Mouse (Mus musculus) ovary, adult 18-20 months (tissue): ENCODE measurements at regions not wholly inside any gene's neighbourhood (a gene's known extent, or its start where the extent isn't known, plus 50 kb on each side); places are given as distances from the start of the nearest gene placed in this dataset.

Experiments
- DNase-seq: peaks from one replicate; pipeline ENCODE4 v3.0.0; 2022; ENCODE audit warnings: low spot score, mixed read lengths

GRCm38 (mm10) chr14:62002131-62002530 is 290.3 kb upstream of the Rnaseh2b start:
- no peak for DNase-seq

GRCm38 (mm10) chr14:62003013-62003781 is 289.2 kb upstream of the Rnaseh2b start:
- peak; percentile 19 for DNase-seq

GRCm38 (mm10) chr14:62003797-62004196 is 288.6 kb upstream of the Rnaseh2b start:
- DNase-seq, result no peak

GRCm38 (mm10) chr14:62008707-62009106 is 283.7 kb upstream of the Rnaseh2b start:
- DNase-seq, result no peak

- no peak for DNase-seq
Measured at GRCm38 (mm10) chr14:62018804-62019203, 273.6 kb upstream of the Rnaseh2b start.

- DNase-seq, result no peak
Measured at GRCm38 (mm10) chr14:62020996-62021395, 271.4 kb upstream of the Rnaseh2b start.

GRCm38 (mm10) chr14:62022193-62022592 is 270.2 kb upstream of the Rnaseh2b start:
- no peak for DNase-seq

- no peak for DNase-seq
Measured at GRCm38 (mm10) chr14:62023022-62023421, 269.4 kb upstream of the Rnaseh2b start.

- no peak for DNase-seq
Measured at GRCm38 (mm10) chr14:62027751-62028279, 264.6 kb upstream of the Rnaseh2b start.

GRCm38 (mm10) chr14:62030059-62030458 is 262.3 kb upstream of the Rnaseh2b start:
- no peak for DNase-seq

GRCm38 (mm10) chr14:62033661-62034060 is 258.7 kb upstream of the Rnaseh2b start:
- DNase-seq, result no peak

GRCm38 (mm10) chr14:62034664-62035063 is 257.7 kb upstream of the Rnaseh2b start:
- DNase-seq, result no peak

GRCm38 (mm10) chr14:62035416-62035815 is 257.0 kb upstream of the Rnaseh2b start:
- no peak for DNase-seq

GRCm38 (mm10) chr14:62037514-62037913 is 254.9 kb upstream of the Rnaseh2b start:
- no peak for DNase-seq

- no peak for DNase-seq
Measured at GRCm38 (mm10) chr14:62037917-62038316, 254.5 kb upstream of the Rnaseh2b start.

- DNase-seq, result no peak
Measured at GRCm38 (mm10) chr14:62042305-62043116, 249.9 kb upstream of the Rnaseh2b start.

GRCm38 (mm10) chr14:62043117-62043422 is 249.3 kb upstream of the Rnaseh2b start:
- no peak for DNase-seq

- no peak for DNase-seq
Measured at GRCm38 (mm10) chr14:62050941-62051340, 241.4 kb upstream of the Rnaseh2b start.

- DNase-seq, result no peak
Measured at GRCm38 (mm10) chr14:62051923-62052322, 240.5 kb upstream of the Rnaseh2b start.

GRCm38 (mm10) chr14:62053004-62053403 is 239.4 kb upstream of the Rnaseh2b start:
- no peak for DNase-seq

GRCm38 (mm10) chr14:62057096-62057495 is 235.3 kb upstream of the Rnaseh2b start:
- DNase-seq, result peak; percentile 56

- no peak for DNase-seq
Measured at GRCm38 (mm10) chr14:62058100-62058499, 234.3 kb upstream of the Rnaseh2b start.

GRCm38 (mm10) chr14:62071140-62071539 is 221.2 kb upstream of the Rnaseh2b start:
- DNase-seq, result no peak
